Mouse (Mus musculus) intestine, postnatal 0 days (tissue): ENCODE measurements around the gene Gm960. TPM values are rescaled to one million over a fixed set of nuclear protein-coding genes. Genes with fewer than 3 reads are reported as not detected.

Source experiments
- ATAC-seq: fragments of 200-750 bp; cut with Nextera tagmentation; 2 replicates; pipeline ENCODE4 v1.8.0; 2017; ENCODE audit warnings: mild to moderate bottlenecking, moderate TSS enrichment, moderate library complexity
- H3K27ac ChIP-seq: fragments of 300-500 bp; sonication (generic); 2 replicates; pipeline ENCODE4 v1.5.1; 2014; ENCODE audit warnings: mild to moderate bottlenecking, low read depth, low read length, moderate library complexity
- H3K27me3 ChIP-seq: fragments of 300-500 bp; sonication (generic); replicated peaks from 2 replicates; pipeline ENCODE4 v1.6.1; 2014; ENCODE audit warnings: low read length, mixed read lengths; ENCODE audit not compliant: control insufficient read depth, insufficient read depth
- H3K36me3 ChIP-seq: fragments of 300-500 bp; sonication (generic); 2 replicates; pipeline ENCODE4 v1.6.1; 2014; ENCODE audit warnings: mild to moderate bottlenecking, moderate library complexity; ENCODE audit not compliant: control insufficient read depth, insufficient read depth
- H3K4me1 ChIP-seq: fragments of 300-500 bp; sonication (generic); replicated peaks from 2 replicates; pipeline ENCODE4 v1.6.1; 2014; ENCODE audit warnings: antibody characterized with exemption, low read length, mixed read lengths; ENCODE audit not compliant: control insufficient read depth, insufficient read depth
- H3K4me2 ChIP-seq: fragments of 300-500 bp; sonication (generic); replicated peaks from 2 replicates; pipeline ENCODE4 v1.6.1; 2014; ENCODE audit warnings: low read depth, mild to moderate bottlenecking, moderate library complexity
- H3K4me3 ChIP-seq: fragments of 300-500 bp; sonication (generic); 2 replicates; pipeline ENCODE4 v1.5.1; 2014; ENCODE audit warnings: low read depth, low read length
- H3K9ac ChIP-seq: fragments of 300-500 bp; sonication (generic); 2 replicates; pipeline ENCODE4 v1.6.1; 2014; ENCODE audit warnings: mild to moderate bottlenecking, low read depth, low read length
- H3K9me3 ChIP-seq: fragments of 300-500 bp; sonication (generic); 2 replicates; pipeline ENCODE4 v1.6.1; 2016; ENCODE audit warnings: mixed run types; ENCODE audit not compliant: control insufficient read depth
- CTCF ChIP-seq: sonication (generic); IDR thresholded peaks from 2 replicates; pipeline ENCODE4 v1.5.1; 2016; ENCODE audit warnings: low read depth, mild to moderate bottlenecking, control low read depth, antibody characterized with exemption, moderate library complexity
- WGBS: fragments of 180-500 bp; shearing (Covaris S2); extraction: QIAGEN DNeasy Blood & Tissue Kit; methylation state at CpG from one replicate; pipeline ENCODE4 v1.1.7; 2014; 5-methylcytosine and 5-hydroxymethylcytosine counted together
- polyA plus RNA-seq: library from polyadenylated mRNA; unstranded; fragments of >200 nt; fragmentation: Nextera tagmentation; extraction: Ambion mirVana; gene quantifications from 2 replicates; pipeline ENCODE4 v1.2.1, GENCODE M21; 2015

Gm960 gene
- polyA plus RNA-seq = 1.0 and 1.1 TPM in 2 replicates

- H3K27ac ChIP-seq = no peak within 1 kb of the TSS
- WGBS = 2% methylated on average over 40 of the region's 40 CpGs
- H3K4me1 ChIP-seq = no peaks in the 10 kb centered on the region
- H3K4me2 ChIP-seq = peak within 1 kb of the TSS; percentile 89
- peak within 1 kb of the TSS; percentile 37; the same call in 1 of the 2 replicates for H3K9ac ChIP-seq
- no peaks in the 10 kb centered on the region for H3K36me3 ChIP-seq
- no peak for TF ChIP-seq CTCF
- peak within 1 kb of the TSS; percentile 54 for H3K4me3 ChIP-seq
- ATAC-seq = peak; percentile 22; the same call in 1 of the 2 replicates
- H3K9me3 ChIP-seq = no peaks in the 10 kb centered on the region
- peaks cover 38% of the 10 kb centered on the region for H3K27me3 ChIP-seq
Measured at GRCm38 (mm10) chr19:4698205-4698677, at the start of gene Gm960. Gene Gm960, minus strand, starts transcription at chr19:4698668.

GRCm38 (mm10) chr19:4747631-4748312 is 49.3 kb upstream of the Gm960 start:
- no peak for ATAC-seq
- no peak overlapping the region for H3K27ac ChIP-seq
- no peaks in the 10 kb centered on the region for H3K4me1 ChIP-seq
- H3K36me3 ChIP-seq = no peaks in the 10 kb centered on the region; the same call in 1 of the 2 replicates
- no peak for TF ChIP-seq CTCF
- no peak overlapping the region for H3K9ac ChIP-seq
- WGBS = 93% methylated on average over 9 of the region's 9 CpGs
- no peaks in the 10 kb centered on the region for H3K9me3 ChIP-seq
- no peaks in the 10 kb centered on the region for H3K27me3 ChIP-seq
- H3K4me3 ChIP-seq = no peak overlapping the region
- no peak overlapping the region for H3K4me2 ChIP-seq

GRCm38 (mm10) chr19:4746611-4747010 is 48.1 kb upstream of the Gm960 start:
- no peak overlapping the region for H3K4me2 ChIP-seq
- no peaks in the 10 kb centered on the region for H3K9me3 ChIP-seq
- no peak overlapping the region for H3K4me3 ChIP-seq
- TF ChIP-seq CTCF = no peak
- H3K4me1 ChIP-seq = no peaks in the 10 kb centered on the region
- no peaks in the 10 kb centered on the region; the same call in 1 of the 2 replicates for H3K36me3 ChIP-seq
- H3K27ac ChIP-seq = no peak overlapping the region
- H3K27me3 ChIP-seq = no peaks in the 10 kb centered on the region
- no peak overlapping the region for H3K9ac ChIP-seq
- WGBS = 87% methylated on average over 14 of the region's 14 CpGs
- ATAC-seq = no peak

- Histone ChIP-seq H3K4me1 (no peaks in the 10 kb centered on the region), H3K4me2 (no peak overlapping the region), H3K36me3 (no peaks in the 10 kb centered on the region; the same call in 1 of the 2 replicates), H3K9ac (no peak overlapping the region), H3K9me3 (no peaks in the 10 kb centered on the region), H3K4me3 (no peak overlapping the region), H3K27ac (no peak overlapping the region), H3K27me3 (no peaks in the 10 kb centered on the region)
- no peak for TF ChIP-seq CTCF
- no peak for ATAC-seq
- WGBS = 94% methylated on average over 10 of the region's 10 CpGs
Measured at GRCm38 (mm10) chr19:4745681-4746080, 47.2 kb upstream of the Gm960 start.

GRCm38 (mm10) chr19:4745057-4745456 is 46.6 kb upstream of the Gm960 start:
- H3K27me3 ChIP-seq = no peaks in the 10 kb centered on the region
- no peak for TF ChIP-seq CTCF
- H3K9ac ChIP-seq = no peak overlapping the region
- H3K4me2 ChIP-seq = no peak overlapping the region
- WGBS = 61% methylated on average over 9 of the region's 9 CpGs
- H3K27ac ChIP-seq = no peak overlapping the region
- no peaks in the 10 kb centered on the region for H3K4me1 ChIP-seq
- no peaks in the 10 kb centered on the region; the same call in 1 of the 2 replicates for H3K36me3 ChIP-seq
- no peak for ATAC-seq
- H3K4me3 ChIP-seq = no peak overlapping the region
- H3K9me3 ChIP-seq = no peaks in the 10 kb centered on the region

- Histone ChIP-seq H3K4me1 (no peaks in the 10 kb centered on the region), H3K27ac (no peak overlapping the region), H3K4me2 (no peak overlapping the region), H3K9me3 (no peaks in the 10 kb centered on the region), H3K27me3 (no peaks in the 10 kb centered on the region), H3K36me3 (no peaks in the 10 kb centered on the region; the same call in 1 of the 2 replicates), H3K4me3 (no peak overlapping the region), H3K9ac (no peak overlapping the region)
- 82% methylated on average over 14 of the region's 14 CpGs for WGBS
- TF ChIP-seq CTCF = no peak
- no peak for ATAC-seq
Measured at GRCm38 (mm10) chr19:4744026-4744425, 45.6 kb upstream of the Gm960 start.
